Mouse (Mus musculus): ENCODE measurements around the gene Ppm1n. TPM values are rescaled to one million over a fixed set of nuclear protein-coding genes. Genes with fewer than 3 reads are reported as not detected.
A peak's percentile ranks its signal among the peaks of the same experiment; 100 is the strongest.

Gene Ppm1n
- total and polyA plus RNA-seq, 3 experiments = not detected

- TF ChIP-seq GATA1 (IDR thresholded peaks at IDR 0.05; ENCODE audit: low read depth, low read length) = no peak
- no peak for TF ChIP-seq POLR2AphosphoS2 (IDR thresholded peaks at IDR 0.05; ENCODE audit: low read length)
- TF ChIP-seq MYB (IDR thresholded peaks at IDR 0.05; ENCODE audit: low read depth, low read length) = no peak
- TF ChIP-seq ZNF384 (IDR thresholded peaks at IDR 0.05; ENCODE audit: low read depth, low read length) = no peak
- 0 out of 2 replicates have a peak, but pooled peaks have one; percentile 41 for TF ChIP-seq HCFC1 (IDR thresholded peaks at IDR 0.05; ENCODE audit: low read depth, low read length)
- TF ChIP-seq MYC (IDR thresholded peaks at IDR 0.05; ENCODE audit: low read depth, low read length) = no peak
- TF ChIP-seq KAT2A (conservative IDR thresholded peaks at IDR 0.05; ENCODE audit: low read depth, low read length) = no peak
- TF ChIP-seq MEF2A (IDR thresholded peaks at IDR 0.05; ENCODE audit: extremely low read depth, insufficient replicate concordance, low read depth, low read length, poor library complexity, severe bottlenecking) = no peak
- TF ChIP-seq E2F4 (IDR thresholded peaks at IDR 0.05; ENCODE audit: borderline replicate concordance, low read depth, low read length) = no peak
- TF ChIP-seq POLR2AphosphoS5 (IDR thresholded peaks at IDR 0.05; ENCODE audit: borderline replicate concordance, low read depth, low read length) = no peak
- no peak for TF ChIP-seq NELFE (IDR thresholded peaks at IDR 0.05; ENCODE audit: low read depth, low read length)
- no peak for TF ChIP-seq ZKSCAN1 (IDR thresholded peaks at IDR 0.05; ENCODE audit: low read depth, low read length)
- no peak for TF ChIP-seq CHD1 (IDR thresholded peaks at IDR 0.05; ENCODE audit: low read depth, low read length)
- TF ChIP-seq BHLHE40 (IDR thresholded peaks at IDR 0.05; ENCODE audit: borderline replicate concordance, low read depth, low read length) = no peak
- TF ChIP-seq SMC3 (IDR thresholded peaks at IDR 0.05; ENCODE audit: low read depth, low read length) = peak; percentile 88
- no peak for TF ChIP-seq MAZ (IDR thresholded peaks at IDR 0.05; ENCODE audit: low read depth, low read length)
- no peak for TF ChIP-seq GABPA (IDR thresholded peaks at IDR 0.05; ENCODE audit: low read depth, low read length)
- no peak for TF ChIP-seq RCOR1 (IDR thresholded peaks at IDR 0.05; ENCODE audit: low read depth, low read length)
- no peak for TF ChIP-seq MAX (IDR thresholded peaks at IDR 0.05; ENCODE audit: low read length)
- TF ChIP-seq RAD21 (IDR thresholded peaks at IDR 0.05; ENCODE audit: low read depth, low read length) = peak; percentile 72
- peak; percentile 72 for TF ChIP-seq ZC3H11A (IDR thresholded peaks at IDR 0.05; ENCODE audit: low read depth, low read length)
- TF ChIP-seq ETS1 (IDR thresholded peaks at IDR 0.05; ENCODE audit: low read depth, low read length) = no peak
- TF ChIP-seq USF1 (IDR thresholded peaks at IDR 0.05; ENCODE audit: low read depth, low read length) = no peak
These were observed 4.9 kb upstream of the Ppm1n start (continued) for GRCm38 (mm10) chr7:19284763-19285162.

GRCm38 (mm10) chr7:19283406-19283804 lies 3.5 kb upstream of the Ppm1n start:
- H3K4me3 ChIP-seq (ENCODE audit: control insufficient read depth in 1 of 2, insufficient read depth in 1 of 2, low read depth in 2 of 2, low read length in 2 of 2) = no peak overlapping the region
- H3K9ac ChIP-seq (ENCODE audit: control insufficient read depth, low read depth, low read length, poor library complexity, severe bottlenecking) = no peak overlapping the region
- no peaks in the 10 kb centered on the region for H3K79me2 ChIP-seq (ENCODE audit: control insufficient read depth, insufficient read depth, low read length, poor library complexity)
- no peaks in the 10 kb centered on the region for H3K9me3 ChIP-seq (replicated peaks; ENCODE audit: insufficient read depth, low read length)
- H3K27ac ChIP-seq (ENCODE audit: control insufficient read depth, low read depth, low read length) = no peak overlapping the region
- no peaks in the 10 kb centered on the region for H3K36me3 ChIP-seq (ENCODE audit: control insufficient read depth in 1 of 2, insufficient read depth in 2 of 2, low read length in 2 of 2)
- no peaks in the 10 kb centered on the region for H3K27me3 ChIP-seq (ENCODE audit: control insufficient read depth in 1 of 2, insufficient read depth in 2 of 2, low read length in 2 of 2)
- 0 out of 4 replicates have a peak, but pooled peaks cover 0 to 4% of the 10 kb centered on the region in 2 experiments for H3K4me1 ChIP-seq (ENCODE audit: control insufficient read depth in 1 of 2, insufficient read depth in 2 of 2, low read length in 2 of 2)
- no peak for TF ChIP-seq USF2 (IDR thresholded peaks at IDR 0.05; ENCODE audit: borderline replicate concordance in 1 of 2, insufficient read depth in 1 of 2, low read depth in 1 of 2, low read length in 2 of 2)
- TF ChIP-seq TAL1 (IDR thresholded peaks at IDR 0.05; ENCODE audit: low read length) = no peak
- no peak for TF ChIP-seq KAT2A (conservative IDR thresholded peaks at IDR 0.05; ENCODE audit: low read depth, low read length)
- no peak for TF ChIP-seq TCF12 (IDR thresholded peaks at IDR 0.05; ENCODE audit: low read depth, low read length)
- no peak for TF ChIP-seq UBTF (IDR thresholded peaks at IDR 0.05; ENCODE audit: borderline replicate concordance, insufficient read depth, low read depth, low read length)
- TF ChIP-seq MEF2A (IDR thresholded peaks at IDR 0.05; ENCODE audit: extremely low read depth, insufficient replicate concordance, low read depth, low read length, poor library complexity, severe bottlenecking) = no peak
- TF ChIP-seq CHD2 (IDR thresholded peaks at IDR 0.05; ENCODE audit: low read length) = no peak
- TF ChIP-seq NELFE (IDR thresholded peaks at IDR 0.05; ENCODE audit: low read depth, low read length) = no peak
- TF ChIP-seq SIN3A (IDR thresholded peaks at IDR 0.05; ENCODE audit: low read length) = no peak
- no peak for TF ChIP-seq MYB (IDR thresholded peaks at IDR 0.05; ENCODE audit: low read depth, low read length)
- no peak for DNase-seq (ENCODE audit: low read depth, low spot score)

Measured in MEL (cell line).